Mouse (Mus musculus): Measurements from ENCODE around the gene Mpeg1.
A peak's percentile ranks its signal among the peaks of the same experiment; 100 is the strongest.

The Mpeg1 gene

DNA sequence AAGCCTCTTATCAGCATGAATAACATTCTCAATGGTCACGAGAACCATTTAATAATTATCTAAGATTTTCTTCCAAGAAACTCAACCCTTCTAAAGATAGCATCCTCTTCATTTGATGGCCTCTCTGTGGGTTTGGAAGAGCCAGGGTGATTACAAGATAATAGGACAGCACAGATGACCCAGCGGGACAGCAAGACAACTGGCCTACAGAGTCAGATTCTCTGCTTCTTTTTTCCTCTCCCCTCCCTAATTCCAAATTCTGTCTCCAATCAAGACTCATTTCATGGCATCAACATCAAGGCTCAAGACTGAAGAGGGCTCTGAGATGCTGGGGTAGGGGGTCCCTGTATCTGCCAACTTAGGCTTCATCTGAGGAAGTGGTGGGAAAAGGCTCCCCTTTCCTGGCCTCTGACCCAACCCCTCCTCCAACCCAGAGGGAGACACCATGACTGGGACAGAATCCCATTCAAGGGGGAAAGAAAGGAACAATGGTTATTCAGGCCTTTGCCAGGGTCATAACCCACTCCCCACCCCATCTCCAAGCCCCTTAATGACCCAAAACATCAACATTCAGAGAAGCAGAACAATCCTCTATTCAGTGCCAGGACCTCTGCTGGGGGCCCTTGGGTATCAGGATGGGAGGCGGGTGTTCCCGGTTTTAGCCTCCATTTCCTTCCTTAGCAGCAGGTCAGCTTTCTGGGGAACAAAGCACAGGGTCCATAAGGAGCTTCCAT is 33.0 kb downstream of the Mpeg1 start:
- no peak for DNase-seq

- DNase-seq = no peak
Measured at GRCm38 (mm10) chr19:12494187-12494458, 33.5 kb downstream of the Mpeg1 start.

DNA sequence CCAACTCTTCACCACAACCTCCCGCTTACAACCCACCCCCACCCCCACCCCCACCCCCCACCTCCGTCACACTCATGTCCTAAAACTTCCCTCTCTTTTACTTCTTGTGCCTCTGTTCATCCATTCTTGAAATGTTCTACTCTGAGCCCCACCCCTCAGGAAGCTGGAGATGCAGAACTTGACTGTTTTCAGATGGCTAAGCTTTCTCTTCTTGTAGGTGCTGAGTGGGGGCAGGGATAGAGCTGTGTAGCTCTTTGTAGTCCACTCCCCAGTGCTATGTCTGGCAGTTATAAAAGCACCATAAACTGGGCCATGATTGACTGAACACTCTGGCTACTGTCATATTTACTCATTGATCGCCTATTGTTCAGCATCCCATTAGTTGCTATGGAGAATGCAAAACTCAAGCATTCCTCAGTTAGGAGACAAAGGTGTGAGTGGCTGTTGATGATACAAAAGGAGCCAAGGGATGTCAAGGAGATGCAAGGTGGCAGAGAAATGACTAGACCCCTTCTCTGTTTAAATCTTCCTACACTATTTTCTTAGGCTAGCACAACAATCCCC is 34.5 kb downstream of the Mpeg1 start:
- DNase-seq = no peak

DNA sequence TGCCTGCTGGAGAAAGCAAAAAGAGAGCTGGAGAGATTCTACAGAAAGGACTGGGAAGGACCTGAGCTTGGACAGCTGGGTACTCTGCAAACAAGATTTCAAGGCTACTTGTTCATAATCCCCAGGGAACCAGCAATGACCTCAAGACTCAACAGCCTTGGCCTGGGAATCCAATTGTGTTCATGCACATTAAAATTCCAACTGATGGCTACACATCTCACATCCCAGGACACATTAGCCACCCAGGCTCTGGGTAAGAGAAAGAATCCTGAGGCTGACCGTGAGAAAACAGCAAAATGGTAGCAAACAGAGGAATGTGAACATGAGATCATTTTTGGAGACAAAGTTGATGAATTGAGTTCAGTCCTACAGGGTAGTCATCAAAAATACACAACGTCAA is 35.7 kb downstream of the Mpeg1 start:
- no peak for DNase-seq

DNA sequence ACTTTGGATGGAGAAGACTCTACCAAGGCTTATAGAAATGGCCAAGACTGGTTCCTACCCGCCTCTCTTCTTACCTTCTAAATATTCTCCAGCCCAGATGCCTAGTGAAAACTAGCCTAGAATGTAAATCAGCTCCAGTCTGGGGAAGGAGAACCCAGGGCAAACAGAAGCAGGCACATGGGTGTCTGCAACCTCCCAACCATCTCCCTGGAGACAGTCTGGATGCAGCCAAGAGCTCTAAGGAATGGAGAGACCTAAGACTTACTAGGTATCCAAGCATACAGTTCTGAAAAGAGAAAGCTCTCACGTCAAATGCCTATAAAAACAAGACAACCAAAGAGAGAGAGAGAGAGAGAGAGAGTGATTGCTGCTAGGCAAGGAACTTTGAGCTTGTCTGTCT is 37.3 kb downstream of the Mpeg1 start:
- DNase-seq = no peak

GRCm38 (mm10) chr19:12498321-12498720 is 37.7 kb downstream of the Mpeg1 start:
- DNase-seq = no peak

GRCm38 (mm10) chr19:12498941-12499340 is 38.4 kb downstream of the Mpeg1 start:
- DNase-seq = no peak

- no peak for DNase-seq
Measured at GRCm38 (mm10) chr19:12499485-12499884, 38.9 kb downstream of the Mpeg1 start.

GRCm38 (mm10) chr19:12500124-12500523 is 39.5 kb downstream of the Mpeg1 start:
- DNase-seq = no peak

- DNase-seq = peak; percentile 17 to 34
Measured at GRCm38 (mm10) chr19:12500881-12501311, 40.3 kb downstream of the Mpeg1 start.

GRCm38 (mm10) chr19:12501370-12502347 is 41.1 kb downstream of the Mpeg1 start, which contains the start of gene Dtx4:
Dtx4 (minus strand) TSS chr19:12501454.
- DNase-seq = peak; percentile 87 to 96

DNA sequence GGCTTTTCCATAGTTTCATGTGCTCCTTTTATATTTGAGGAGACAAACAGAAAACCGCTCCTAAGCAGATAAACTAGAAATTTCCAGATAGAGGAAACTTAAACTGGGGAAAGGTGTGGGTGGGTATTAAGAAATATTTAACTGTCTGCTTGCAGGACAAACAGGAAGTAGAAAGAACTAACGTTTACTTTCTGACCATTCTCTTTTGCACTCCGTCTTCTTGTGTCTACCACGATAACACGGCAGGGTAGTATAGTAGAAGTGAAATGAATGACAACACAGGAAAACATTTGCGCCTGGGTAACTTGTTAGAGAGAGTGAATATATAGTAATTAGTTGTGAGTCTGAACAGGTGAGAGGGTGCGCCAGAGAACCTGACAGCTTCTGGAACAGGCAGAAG is 42.2 kb downstream of the Mpeg1 start:
- no peak for DNase-seq

GRCm38 (mm10) chr19:12514621-12515020 is 54.0 kb downstream of the Mpeg1 start:
- DNase-seq = no peak

All from spleen, adult 18-20 months (tissue).